Mouse (Mus musculus): ENCODE measurements around the gene Pabpn1. TPM values are rescaled to one million over a fixed set of nuclear protein-coding genes. Genes with fewer than 3 reads are reported as not detected.
"Not testable (repeated sequence)": the region's sequence is repeated elsewhere in the genome, so short reads cannot be mapped to it uniquely, and the experiment has no call there.

Gene Pabpn1
- polyA plus RNA-seq, 1 experiment from 2014 or later = 168 TPM

- no peaks in the 10 kb centered on the region for H3K36me3 ChIP-seq (replicated peaks)
- no peaks in the 10 kb centered on the region for H3K9me3 ChIP-seq
- no peak overlapping the region for H3K4me3 ChIP-seq
- H3K27me3 ChIP-seq (ENCODE audit: poor library complexity, severe bottlenecking) = no peaks in the 10 kb centered on the region; the same call in 1 of the 2 replicates
- H3K4me1 ChIP-seq = no peaks in the 10 kb centered on the region
- DNase-seq (ENCODE audit: extremely low spot score, low spot score) = no peak
- WGBS = 73% methylated on average over 2 of the region's 2 CpGs
- no peak overlapping the region for H3K27ac ChIP-seq
Observed at GRCm38 (mm10) chr14:54944939-54945338, 52.6 kb downstream of the Pabpn1 start.

GRCm38 (mm10) chr14:54945975-54946704 is 53.8 kb downstream of the Pabpn1 start:
- H3K9me3 ChIP-seq = no peaks in the 10 kb centered on the region
- H3K36me3 ChIP-seq (replicated peaks) = no peaks in the 10 kb centered on the region
- H3K27ac ChIP-seq = no peak overlapping the region
- H3K4me1 ChIP-seq = no peaks in the 10 kb centered on the region
- no peak overlapping the region for H3K4me3 ChIP-seq
- no peak for DNase-seq (ENCODE audit: extremely low spot score, low spot score)
- WGBS = 85% methylated on average over 19 of the region's 19 CpGs
- no peaks in the 10 kb centered on the region; the same call in 1 of the 2 replicates for H3K27me3 ChIP-seq (ENCODE audit: poor library complexity, severe bottlenecking)

GRCm38 (mm10) chr14:54947008-54947407 is 54.7 kb downstream of the Pabpn1 start:
- not testable (repeated sequence) for H3K4me3 ChIP-seq; H3K27me3 ChIP-seq (ENCODE audit: poor library complexity, severe bottlenecking); H3K4me1 ChIP-seq; H3K36me3 ChIP-seq (replicated peaks); DNase-seq (ENCODE audit: extremely low spot score, low spot score); H3K9me3 ChIP-seq; H3K27ac ChIP-seq
- 90% methylated on average over 11 of the region's 11 CpGs for WGBS

Other genes starting within 250 kb of the Pabpn1 start
- 104 and 109 TPM in 2 replicates for gene 1700123O20Rik, start 206.3 kb upstream of the Pabpn1 start, polyA plus RNA-seq (2016; fragmentation: Nextera tagmentation; extraction: Ambion mirVana)
- 142 and 146 TPM in 2 replicates for gene Acin1, start 205.6 kb upstream of the Pabpn1 start, polyA plus RNA-seq (2016; fragmentation: Nextera tagmentation; extraction: Ambion mirVana)
- gene Gm29776, start 193.7 kb upstream of the Pabpn1 start, polyA plus RNA-seq (2016; fragmentation: Nextera tagmentation; extraction: Ambion mirVana) = not detected in 2 replicates
- gene Cebpe, start 180.3 kb upstream of the Pabpn1 start, polyA plus RNA-seq (2016; fragmentation: Nextera tagmentation; extraction: Ambion mirVana) = not detected in 2 replicates
- gene Slc7a8, start 110.6 kb upstream of the Pabpn1 start, polyA plus RNA-seq (2016; fragmentation: Nextera tagmentation; extraction: Ambion mirVana) = 1.0 and 2.3 TPM in 2 replicates
- not detected in 2 replicates for gene Rnf212b, start 78.4 kb upstream of the Pabpn1 start, polyA plus RNA-seq (2016; fragmentation: Nextera tagmentation; extraction: Ambion mirVana)
- 24.0 and 29.5 TPM in 2 replicates for gene Homez, start 21.5 kb upstream of the Pabpn1 start, polyA plus RNA-seq (2016; fragmentation: Nextera tagmentation; extraction: Ambion mirVana)
- 0.96 and 1.0 TPM in 2 replicates for gene Ppp1r3e, start 14.9 kb upstream of the Pabpn1 start, polyA plus RNA-seq (2016; fragmentation: Nextera tagmentation; extraction: Ambion mirVana)
- 2.2 and 2.5 TPM in 2 replicates for gene Bcl2l2, start 9.1 kb upstream of the Pabpn1 start, polyA plus RNA-seq (2016; fragmentation: Nextera tagmentation; extraction: Ambion mirVana)
- not detected in 2 replicates for gene Gm20521, start 9.1 kb upstream of the Pabpn1 start, polyA plus RNA-seq (2016; fragmentation: Nextera tagmentation; extraction: Ambion mirVana)
- gene Slc22a17, start 20.6 kb downstream of the Pabpn1 start, polyA plus RNA-seq (2016; fragmentation: Nextera tagmentation; extraction: Ambion mirVana) = 38.8 and 40.0 TPM in 2 replicates
- 38.3 and 39.0 TPM in 2 replicates for gene Efs, start 33.6 kb downstream of the Pabpn1 start, polyA plus RNA-seq (2016; fragmentation: Nextera tagmentation; extraction: Ambion mirVana)
- not detected in 2 replicates for gene Il25, start 40.2 kb downstream of the Pabpn1 start, polyA plus RNA-seq (2016; fragmentation: Nextera tagmentation; extraction: Ambion mirVana)
- 0.26 and 0.81 TPM in 2 replicates for gene Cmtm5, start 43.8 kb downstream of the Pabpn1 start, polyA plus RNA-seq (2016; fragmentation: Nextera tagmentation; extraction: Ambion mirVana)
- 0.38 and 0.41 TPM in 2 replicates for gene Myh6, start 74.4 kb downstream of the Pabpn1 start, polyA plus RNA-seq (2016; fragmentation: Nextera tagmentation; extraction: Ambion mirVana)
- gene Gm17428, start 84.4 kb downstream of the Pabpn1 start, polyA plus RNA-seq (2016; fragmentation: Nextera tagmentation; extraction: Ambion mirVana) = not detected in 2 replicates
- gene Myh7, start 102.1 kb downstream of the Pabpn1 start, polyA plus RNA-seq (2016; fragmentation: Nextera tagmentation; extraction: Ambion mirVana) = 0.63 and 0.72 TPM in 2 replicates
- 102 and 104 TPM in 2 replicates for gene Ngdn, start 123.0 kb downstream of the Pabpn1 start, polyA plus RNA-seq (2016; fragmentation: Nextera tagmentation; extraction: Ambion mirVana)
- 8.1 and 9.2 TPM in 2 replicates for gene Zfhx2, start 199.8 kb downstream of the Pabpn1 start, polyA plus RNA-seq (2016; fragmentation: Nextera tagmentation; extraction: Ambion mirVana)
- gene Thtpa, start 202.3 kb downstream of the Pabpn1 start, polyA plus RNA-seq (2016; fragmentation: Nextera tagmentation; extraction: Ambion mirVana) = 30.5 and 31.4 TPM in 2 replicates
- 16.4 and 18.5 TPM in 2 replicates for gene Ap1g2, start 214.1 kb downstream of the Pabpn1 start, polyA plus RNA-seq (2016; fragmentation: Nextera tagmentation; extraction: Ambion mirVana)
- gene Jph4, start 224.4 kb downstream of the Pabpn1 start, polyA plus RNA-seq (2016; fragmentation: Nextera tagmentation; extraction: Ambion mirVana) = 0.31 and 0.56 TPM in 2 replicates